Mouse (Mus musculus) ES-E14 (cell line): ENCODE data around the gene Pigx. TPM values are rescaled to one million over a fixed set of nuclear protein-coding genes. Genes with fewer than 3 reads are reported as not detected.

Source experiments
- DNase-seq: peaks from one replicate; pipeline ENCODE4 v3.0.0-alpha.2; 2013; ENCODE audit warnings: low read depth, low spot score
- H3K27ac ChIP-seq: 2 replicates; pipeline ENCODE4 v1.5.1; 2012; ENCODE audit warnings: low read depth, mild to moderate bottlenecking, low read length, moderate library complexity, mixed read lengths; ENCODE audit not compliant: poor library complexity, insufficient read depth, severe bottlenecking
- H3K36me3 ChIP-seq: 2 replicates; pipeline ENCODE4 v1.6.1; 2012; ENCODE audit warnings: mild to moderate bottlenecking, low read length, moderate library complexity, mixed read lengths; ENCODE audit not compliant: control insufficient read depth, poor library complexity, insufficient read depth, severe bottlenecking
- H3K4me1 ChIP-seq, 2 experiments: fragments of 150-350 bp in 1 of 2; sonication (generic) in 1 of 2; 2 replicates each; pipeline ENCODE4 v1.6.1; 2012; ENCODE audit warnings: low read length in 2 of 2, mild to moderate bottlenecking in 1 of 2, mixed read lengths in 1 of 2; ENCODE audit not compliant: control insufficient read depth in 2 of 2, insufficient read depth in 2 of 2, poor library complexity in 1 of 2
- H3K4me3 ChIP-seq, 2 experiments: fragments of 150-350 bp in 1 of 2; sonication (generic) in 1 of 2; 2 replicates each; pipeline ENCODE4 v1.5.1; 2012; ENCODE audit warnings: low read length in 2 of 2, low read depth in 1 of 2, mild to moderate bottlenecking in 1 of 2, mixed read lengths in 1 of 2; ENCODE audit not compliant: insufficient read depth in 1 of 2, poor library complexity in 1 of 2, severe bottlenecking in 1 of 2
- H3K9ac ChIP-seq: 2 replicates; pipeline ENCODE4 v1.6.1; 2012; ENCODE audit warnings: low read depth, mild to moderate bottlenecking, low read length, mixed read lengths; ENCODE audit not compliant: poor library complexity, insufficient read depth, severe bottlenecking
- H3K9me3 ChIP-seq: fragments of 150-350 bp; sonication (generic); 2 replicates; pipeline ENCODE4 v1.6.1; 2012; ENCODE audit warnings: low read depth, mild to moderate bottlenecking, low read length; ENCODE audit not compliant: control insufficient read depth, insufficient read depth
- CHD2 ChIP-seq: IDR thresholded peaks from 2 replicates; pipeline ENCODE4 v1.6.1; 2014; ENCODE audit warnings: mild to moderate bottlenecking, low read depth, low read length, inconsistent platforms
- HCFC1 ChIP-seq: IDR thresholded peaks from 2 replicates; pipeline ENCODE4 v1.6.1; 2012; ENCODE audit warnings: low read length, inconsistent platforms, borderline replicate concordance; ENCODE audit not compliant: insufficient read depth
- MAFK ChIP-seq: IDR thresholded peaks from 2 replicates; pipeline ENCODE4 v1.6.1; 2014; ENCODE audit warnings: mild to moderate bottlenecking, low read depth, low read length, inconsistent platforms; ENCODE audit not compliant: insufficient read depth
- ZC3H11A ChIP-seq: IDR thresholded peaks from 2 replicates; pipeline ENCODE4 v1.6.1; 2012; ENCODE audit warnings: low read depth, mild to moderate bottlenecking, inconsistent platforms, low read length, borderline replicate concordance
- ZNF384 ChIP-seq: IDR thresholded peaks from 2 replicates; pipeline ENCODE4 v1.6.1; 2012; ENCODE audit warnings: low read depth, low read length, inconsistent platforms
- in situ Hi-C, 2 experiments: fragments of 600-800 bp; cut with MboI; formaldehyde crosslinking; loops; one replicate each; pipeline ENCODE4 v1.15.1; 2025; ENCODE audit warnings: low sequenced_read_pairs in 2 of 2, inconsistent platforms in 1 of 2; ENCODE audit not compliant: unreplicated experiment in 2 of 2
- total RNA-seq: library from RNA; depleted of rRNA; stranded (reverse); fragments of 300-350 nt; gene quantifications from 2 replicates; pipeline ENCODE4 v1.2.3, GENCODE M21; 2012

Pigx gene
- total RNA-seq, 1 experiment: 59.5 TPM

- Histone ChIP-seq H3K4me1 (peaks cover 0 to under 1% of the 10 kb centered on the region in 2 experiments; a peak in 1 of 4 replicates), H3K9ac (no peak overlapping the region), H3K4me3 (no peak overlapping the region), H3K27ac (no peak overlapping the region), H3K9me3 (no peaks in the 10 kb centered on the region), H3K36me3 (peaks cover 2% of the 10 kb centered on the region; the same call in 1 of the 2 replicates)
- in situ Hi-C loops: no loop called here
- DNase-seq: no peak
- no peak for TF ChIP-seq MAFK
- TF ChIP-seq ZNF384: no peak
- no peak for TF ChIP-seq ZC3H11A
- TF ChIP-seq HCFC1: no peak
- TF ChIP-seq CHD2: no peak
Observed at GRCm38 (mm10) chr16:32108578-32108977, 9.0 kb upstream of the Pigx start.

GRCm38 (mm10) chr16:32108170-32108569 is 8.6 kb upstream of the Pigx start:
- TF ChIP-seq ZC3H11A (no peak), ZNF384 (no peak), MAFK (no peak), HCFC1 (no peak), CHD2 (no peak)
- Histone ChIP-seq H3K9ac (no peak overlapping the region), H3K27ac (no peak overlapping the region), H3K4me3 (no peak overlapping the region), H3K4me1 (no peaks in the 10 kb centered on the region), H3K36me3 (peaks cover 2% of the 10 kb centered on the region; the same call in 1 of the 2 replicates), H3K9me3 (no peaks in the 10 kb centered on the region)
- in situ Hi-C loops: no loop called here
- no peak for DNase-seq

- no peak for DNase-seq
- no peak for TF ChIP-seq ZC3H11A
- TF ChIP-seq CHD2: no peak
- TF ChIP-seq HCFC1: no peak
- no peak for TF ChIP-seq MAFK
- TF ChIP-seq ZNF384: no peak
- Histone ChIP-seq H3K9me3 (no peaks in the 10 kb centered on the region), H3K36me3 (peaks cover 2% of the 10 kb centered on the region; the same call in 1 of the 2 replicates), H3K27ac (no peak overlapping the region), H3K4me3 (no peak overlapping the region), H3K4me1 (no peaks in the 10 kb centered on the region), H3K9ac (no peak overlapping the region)
- in situ Hi-C loops: no loop called here
Observed at GRCm38 (mm10) chr16:32107342-32108045, 8.0 kb upstream of the Pigx start.

GRCm38 (mm10) chr16:32105698-32106097 is 6.2 kb upstream of the Pigx start:
- peaks cover 2% of the 10 kb centered on the region; the same call in 1 of the 2 replicates for H3K36me3 ChIP-seq
- TF ChIP-seq ZC3H11A (no peak), MAFK (no peak), CHD2 (no peak), ZNF384 (no peak), HCFC1 (no peak)
- in situ Hi-C loops: no loop called here
- no peaks in the 10 kb centered on the region for H3K4me1 ChIP-seq
- no peak overlapping the region for H3K27ac ChIP-seq
- H3K4me3 ChIP-seq: no peak overlapping the region
- H3K9me3 ChIP-seq: no peaks in the 10 kb centered on the region
- no peak for DNase-seq
- no peak overlapping the region for H3K9ac ChIP-seq

GRCm38 (mm10) chr16:32102295-32102694 is 2.8 kb upstream of the Pigx start:
- no peak overlapping the region for H3K9ac ChIP-seq
- in situ Hi-C loops: no loop called here
- no peak for TF ChIP-seq CHD2
- TF ChIP-seq MAFK: no peak
- TF ChIP-seq ZNF384: no peak
- no peak for TF ChIP-seq ZC3H11A
- peaks cover 0 to 3% of the 10 kb centered on the region in 2 experiments; a peak in 1 of 4 replicates for H3K4me1 ChIP-seq
- DNase-seq: no peak
- H3K9me3 ChIP-seq: no peaks in the 10 kb centered on the region
- H3K27ac ChIP-seq: no peak overlapping the region
- no peaks in the 10 kb centered on the region for H3K36me3 ChIP-seq
- no peak overlapping the region for H3K4me3 ChIP-seq
